Mouse (Mus musculus) heart, embryonic 16.5 days (tissue): Measurements from ENCODE around the gene Arhgef2. TPM values are rescaled to one million over a fixed set of nuclear protein-coding genes. Genes with fewer than 3 reads are reported as not detected.

Experiments
- ATAC-seq: fragments of 200-750 bp; cut with Nextera tagmentation; replicated peaks from 2 replicates; pipeline ENCODE4 v1.8.0; 2017; ENCODE audit warnings: moderate number of reproducible peaks; ENCODE audit not compliant: insufficient read depth, low FRiP score; ENCODE audit errors: extremely low read depth
- H3K27ac ChIP-seq: fragments of 300-500 bp; sonication (generic); 2 replicates; pipeline ENCODE4 v1.5.1; 2014; ENCODE audit warnings: mild to moderate bottlenecking, low read length, control low read depth, moderate library complexity
- H3K27me3 ChIP-seq: fragments of 300-500 bp; sonication (generic); 2 replicates; pipeline ENCODE4 v1.6.1; 2014; ENCODE audit warnings: low read length, mixed read lengths; ENCODE audit not compliant: control insufficient read depth, insufficient read depth
- H3K36me3 ChIP-seq: fragments of 300-500 bp; sonication (generic); 2 replicates; pipeline ENCODE4 v1.6.1; 2014; ENCODE audit not compliant: control insufficient read depth, insufficient read depth
- H3K4me1 ChIP-seq: fragments of 300-500 bp; sonication (generic); 2 replicates; pipeline ENCODE4 v1.6.1; 2014; ENCODE audit warnings: low read length, mixed read lengths; ENCODE audit not compliant: control insufficient read depth, insufficient read depth
- H3K4me2 ChIP-seq: fragments of 300-500 bp; sonication (generic); 2 replicates; pipeline ENCODE4 v1.6.1; 2014; ENCODE audit warnings: low read depth, mild to moderate bottlenecking, control low read depth, low read length
- H3K4me3 ChIP-seq: fragments of 300-500 bp; sonication (generic); 2 replicates; pipeline ENCODE4 v1.5.1; 2014; ENCODE audit warnings: mild to moderate bottlenecking, control low read depth, low read length
- H3K9ac ChIP-seq: fragments of 300-500 bp; sonication (generic); 2 replicates; pipeline ENCODE4 v1.6.1; 2014; ENCODE audit warnings: low read length, control low read depth
- H3K9me3 ChIP-seq: fragments of 300-500 bp; sonication (generic); replicated peaks from 2 replicates; pipeline ENCODE4 v1.6.1; 2016; ENCODE audit warnings: low read length; ENCODE audit not compliant: control insufficient read depth
- WGBS: fragments of 180-500 bp; shearing (Covaris S2); extraction: QIAGEN DNeasy Blood & Tissue Kit; methylation state at CpG from one replicate; pipeline ENCODE4 v1.1.7; 2014; 5-methylcytosine and 5-hydroxymethylcytosine counted together
- polyA plus RNA-seq: library from polyadenylated mRNA; unstranded; fragments of >200 nt; fragmentation: Nextera tagmentation; extraction: Ambion mirVana; gene quantifications from 2 replicates; pipeline ENCODE4 v1.2.1, GENCODE M21; 2015

The Arhgef2 gene
- polyA plus RNA-seq, 1 experiment from 2014 or later = 76.7 TPM

GRCm38 (mm10) chr3:88578498-88579424 is 27.0 kb upstream of the Arhgef2 start:
- H3K9ac ChIP-seq = peak overlapping the region; percentile 89
- H3K4me1 ChIP-seq = peaks cover 9% of the 10 kb centered on the region
- H3K4me2 ChIP-seq = peak overlapping the region; percentile 95
- no peaks in the 10 kb centered on the region for H3K27me3 ChIP-seq
- H3K4me3 ChIP-seq = peak overlapping the region; percentile 89
- 46% methylated on average over 8 of the region's 8 CpGs for WGBS
- peaks cover 16% of the 10 kb centered on the region; the same call in 1 of the 2 replicates for H3K36me3 ChIP-seq
- no peak for ATAC-seq
- H3K9me3 ChIP-seq = no peaks in the 10 kb centered on the region
- no peak overlapping the region; the same call in 1 of the 2 replicates for H3K27ac ChIP-seq

- H3K9ac ChIP-seq = peak overlapping the region; percentile 89
- peaks cover 9% of the 10 kb centered on the region for H3K4me1 ChIP-seq
- no peaks in the 10 kb centered on the region for H3K9me3 ChIP-seq
- ATAC-seq = peak; percentile 85
- no peaks in the 10 kb centered on the region for H3K27me3 ChIP-seq
- WGBS = under 1% methylated on average over 34 of the region's 34 CpGs
- H3K27ac ChIP-seq = peak overlapping the region; percentile 75
- peaks cover 17% of the 10 kb centered on the region; the same call in 1 of the 2 replicates for H3K36me3 ChIP-seq
- H3K4me3 ChIP-seq = peak overlapping the region; percentile 89
- peak overlapping the region; percentile 95 for H3K4me2 ChIP-seq
Measured at GRCm38 (mm10) chr3:88579454-88580117, 26.2 kb upstream of the Arhgef2 start.

- Histone ChIP-seq H3K36me3 (peaks cover 40% of the 10 kb centered on the region), H3K4me3 (no peak overlapping the region), H3K4me1 (peaks cover 3% of the 10 kb centered on the region; the same call in 1 of the 2 replicates), H3K9me3 (no peaks in the 10 kb centered on the region), H3K4me2 (no peak overlapping the region), H3K27ac (no peak overlapping the region), H3K9ac (no peak overlapping the region), H3K27me3 (no peaks in the 10 kb centered on the region)
- 83% methylated on average over 6 of the region's 6 CpGs for WGBS
- no peak for ATAC-seq
Measured at GRCm38 (mm10) chr3:88585769-88586168, 20.0 kb upstream of the Arhgef2 start.

- Histone ChIP-seq H3K36me3 (peaks cover 38% of the 10 kb centered on the region), H3K27me3 (no peaks in the 10 kb centered on the region), H3K4me2 (no peak overlapping the region), H3K27ac (no peak overlapping the region), H3K9ac (no peak overlapping the region), H3K9me3 (no peaks in the 10 kb centered on the region), H3K4me1 (peaks cover 2% of the 10 kb centered on the region; the same call in 1 of the 2 replicates), H3K4me3 (no peak overlapping the region)
- WGBS = 92% methylated on average over 5 of the region's 5 CpGs
- ATAC-seq = no peak
Measured at GRCm38 (mm10) chr3:88586640-88587039, 19.1 kb upstream of the Arhgef2 start.

- 42% methylated on average over 5 of the region's 5 CpGs for WGBS
- peaks cover 17% of the 10 kb centered on the region for H3K4me1 ChIP-seq
Measured at GRCm38 (mm10) chr3:88590246-88590645, 15.5 kb upstream of the Arhgef2 start.

GRCm38 (mm10) chr3:88591044-88591443 is 14.7 kb upstream of the Arhgef2 start:
- Histone ChIP-seq H3K27ac (no peak overlapping the region), H3K4me3 (no peak overlapping the region), H3K27me3 (no peaks in the 10 kb centered on the region), H3K36me3 (peaks cover 23% of the 10 kb centered on the region), H3K9me3 (no peaks in the 10 kb centered on the region), H3K4me1 (peaks cover 17% of the 10 kb centered on the region), H3K9ac (no peak overlapping the region), H3K4me2 (no peak overlapping the region)
- WGBS = 27% methylated on average over 3 of the region's 3 CpGs
- no peak for ATAC-seq

More at GRCm38 (mm10) chr3:88590246-88590645, 15.5 kb upstream of the Arhgef2 start:
- Histone ChIP-seq H3K4me3 (no peak overlapping the region), H3K27me3 (no peaks in the 10 kb centered on the region), H3K36me3 (peaks cover 23% of the 10 kb centered on the region), H3K4me2 (no peak overlapping the region), H3K9me3 (no peaks in the 10 kb centered on the region), H3K9ac (no peak overlapping the region), H3K27ac (no peak overlapping the region)
- no peak for ATAC-seq

- Histone ChIP-seq H3K9me3 (no peaks in the 10 kb centered on the region), H3K4me1 (peaks cover 17% of the 10 kb centered on the region), H3K4me2 (peak overlapping the region; percentile 14; the same call in 1 of the 2 replicates), H3K4me3 (no peak overlapping the region; the same call in 1 of the 2 replicates), H3K27ac (peak overlapping the region; percentile 14; the same call in 1 of the 2 replicates), H3K27me3 (no peaks in the 10 kb centered on the region), H3K9ac (peak overlapping the region; percentile 41; the same call in 1 of the 2 replicates), H3K36me3 (peaks cover 17% of the 10 kb centered on the region)
- WGBS = 20% methylated on average over 9 of the region's 9 CpGs
- ATAC-seq = 0 out of 2 replicates have a peak, but pooled peaks have one; percentile 11
Measured at GRCm38 (mm10) chr3:88591950-88592731, 13.6 kb upstream of the Arhgef2 start.

GRCm38 (mm10) chr3:88592942-88593576 is 12.7 kb upstream of the Arhgef2 start:
- Histone ChIP-seq H3K9ac (no peak overlapping the region), H3K4me3 (peak overlapping the region; percentile 19; the same call in 1 of the 2 replicates), H3K27ac (no peak overlapping the region), H3K36me3 (peaks cover 9% of the 10 kb centered on the region), H3K4me1 (peaks cover 17% of the 10 kb centered on the region), H3K27me3 (no peaks in the 10 kb centered on the region), H3K4me2 (peak overlapping the region; percentile 32; the same call in 1 of the 2 replicates), H3K9me3 (no peaks in the 10 kb centered on the region)
- 58% methylated on average over 10 of the region's 10 CpGs for WGBS
- ATAC-seq = no peak
